Mouse (Mus musculus): ENCODE measurements around the gene Plrg1.

GRCm38 (mm10) chr3:83020387-83020786 lies 34.9 kb upstream of the Plrg1 start:
- no peak for TF ChIP-seq CTCF (IDR thresholded peaks at IDR 0.05; ENCODE audit: low read depth)
- no peak for TF ChIP-seq EP300 (optimal IDR thresholded peaks at IDR 0.05)

All from stomach, postnatal 0 days (tissue).